ENCODE assay signal across 7 mouse cellular contexts in the genomic region with DNA sequence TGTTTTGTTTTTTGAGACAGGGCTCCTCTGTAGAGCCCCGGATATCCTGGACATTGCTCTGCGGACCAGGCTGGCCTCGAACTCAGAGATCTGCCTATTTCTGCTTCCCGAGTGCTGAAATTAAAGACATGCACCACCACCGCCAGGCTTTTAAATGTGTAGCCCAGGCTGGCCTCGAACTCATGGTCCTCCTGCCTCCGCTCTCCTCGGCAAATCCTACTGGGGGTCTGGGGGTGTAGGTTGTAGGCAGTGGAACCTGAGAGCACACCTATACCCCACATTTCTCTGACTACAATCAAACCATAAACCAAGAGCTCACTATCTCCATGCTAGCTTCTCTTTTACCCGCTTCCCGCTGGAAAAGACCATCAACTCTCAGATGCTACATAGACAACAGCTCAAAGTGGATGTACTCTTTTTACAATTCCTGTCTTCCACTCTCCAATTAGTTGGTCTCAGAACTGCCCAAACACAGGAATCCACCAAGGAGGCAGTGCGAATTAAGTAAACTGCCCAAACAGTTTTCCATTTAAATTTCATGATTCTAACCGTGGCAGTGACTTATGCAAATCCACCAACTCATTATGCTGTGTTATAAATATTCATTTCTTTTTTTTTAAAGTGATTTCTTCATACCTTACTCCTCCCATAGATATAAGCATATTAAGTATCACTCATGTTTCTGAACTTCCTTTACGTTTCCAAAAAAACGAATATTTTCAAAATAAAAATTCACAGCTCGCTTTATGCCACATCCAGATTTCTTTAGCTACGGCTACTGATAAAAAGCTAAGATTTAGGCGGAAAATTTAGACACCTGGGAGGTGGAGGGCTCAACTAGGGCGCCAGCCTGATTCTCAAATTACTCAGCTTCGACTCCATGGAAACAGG. TPM values are rescaled to one million over a fixed set of nuclear protein-coding genes. Genes with fewer than 3 reads are reported as not detected.
DNase-seq lines count a peak whose midpoint lies in the region; ATAC-seq and TF ChIP-seq lines count a peak whose summit lies in the region.

No protein-coding gene starts in this region.

- peak overlapping the region; percentile 71 for H3K4me2 ChIP-seq in lung, embryonic 15.5 days
- peak overlapping the region; percentile 75 for H3K4me2 ChIP-seq in intestine, postnatal 0 days (replicated peaks; ENCODE audit: low read depth)

- TF ChIP-seq CTCF in embryonic fibroblast, embryonic 13.5 days (IDR thresholded peaks at IDR 0.05; ENCODE audit: borderline replicate concordance, insufficient read depth, low read length) = no peak
- TF ChIP-seq CTCF in intestine, postnatal 0 days (IDR thresholded peaks at IDR 0.05; ENCODE audit: low read depth) = no peak
- no peak for TF ChIP-seq CTCF in olfactory bulb, adult 2 months (IDR thresholded peaks at IDR 0.05; ENCODE audit: insufficient read depth, low read depth, low read length)

- H3K4me1 ChIP-seq in lung, embryonic 15.5 days = peaks cover 30% of the 10 kb centered on the region
- H3K4me1 ChIP-seq in embryonic fibroblast, embryonic 13.5 days (ENCODE audit: control insufficient read depth, insufficient read depth, low read length) = peaks cover 8% of the 10 kb centered on the region
- H3K4me1 ChIP-seq in intestine, postnatal 0 days (replicated peaks; ENCODE audit: control insufficient read depth, insufficient read depth, low read length) = 0 out of 2 replicates have a peak, but pooled peaks cover 6% of the 10 kb centered on the region
- H3K4me1 ChIP-seq in olfactory bulb, adult 2 months (ENCODE audit: control insufficient read depth, insufficient read depth, low read length) = peaks cover 8% of the 10 kb centered on the region

- H3K9ac ChIP-seq in lung, embryonic 15.5 days = peak overlapping the region; percentile 84
- H3K9ac ChIP-seq in intestine, postnatal 0 days (ENCODE audit: low read depth, low read length) = peak overlapping the region; percentile 86

- no peaks in the 10 kb centered on the region for H3K9me3 ChIP-seq in lung, embryonic 15.5 days
- no peaks in the 10 kb centered on the region for H3K9me3 ChIP-seq in intestine, postnatal 0 days (ENCODE audit: control insufficient read depth)

- no peak for DNase-seq in lung, postnatal 36 days
- DNase-seq in embryo, embryonic 10.5 days (ENCODE audit: low spot score) = no peak

- TF ChIP-seq POLR2A in embryonic fibroblast, embryonic 13.5 days (IDR thresholded peaks at IDR 0.05; ENCODE audit: low read depth, low read length) = no peak
- no peak for TF ChIP-seq POLR2A in olfactory bulb, adult 2 months (IDR thresholded peaks at IDR 0.05; ENCODE audit: insufficient read depth, low read depth, low read length)

- H3K36me3 ChIP-seq in lung, embryonic 15.5 days = no peaks in the 10 kb centered on the region; the same call in 1 of the 2 replicates
- 0 out of 2 replicates have a peak, but pooled peaks cover 5% of the 10 kb centered on the region for H3K36me3 ChIP-seq in intestine, postnatal 0 days (ENCODE audit: control insufficient read depth, insufficient read depth)

- WGBS in lung, embryonic 15.5 days = 39% methylated on average over 19 of the region's 19 CpGs
- WGBS in intestine, postnatal 0 days = 37% methylated on average over 19 of the region's 19 CpGs
- 36% methylated on average over 19 of the region's 19 CpGs for WGBS in olfactory bulb, adult 2 months

- no peaks in the 10 kb centered on the region for H3K27me3 ChIP-seq in lung, embryonic 15.5 days
- no peaks in the 10 kb centered on the region for H3K27me3 ChIP-seq in intestine, postnatal 0 days (replicated peaks; ENCODE audit: control insufficient read depth, insufficient read depth, low read length)

- H3K4me3 ChIP-seq in lung, embryonic 15.5 days = peak overlapping the region; percentile 76
- H3K4me3 ChIP-seq in embryonic fibroblast, embryonic 13.5 days (ENCODE audit: insufficient read depth, low read length) = peak overlapping the region; percentile 97
- H3K4me3 ChIP-seq in intestine, postnatal 0 days (ENCODE audit: low read depth, low read length) = peak overlapping the region; percentile 79
- peak overlapping the region; percentile 57 for H3K4me3 ChIP-seq in olfactory bulb, adult 2 months (ENCODE audit: insufficient read depth, low read depth, low read length)

- peak overlapping the region; percentile 90 for H3K27ac ChIP-seq in lung, embryonic 15.5 days
- peak overlapping the region; percentile 55; the same call in 1 of the 2 replicates for H3K27ac ChIP-seq in embryonic fibroblast, embryonic 13.5 days (ENCODE audit: insufficient read depth, low read length)
- peak overlapping the region; percentile 91 for H3K27ac ChIP-seq in intestine, postnatal 0 days (ENCODE audit: low read depth, low read length)
- no peak overlapping the region for H3K27ac ChIP-seq in olfactory bulb, adult 2 months (ENCODE audit: insufficient read depth, low read depth, low read length)

- no peak for ATAC-seq in lung, embryonic 15.5 days (ENCODE audit: borderline replicate concordance, extremely low read depth, low FRiP score, low TSS enrichment)
- no peak for ATAC-seq in intestine, postnatal 0 days
- no peak for ATAC-seq in inflammation-experienced regulatory T-cells, adult 6 months

RNA-seq across cellular contexts. Expression of gene Gxylt1, which starts 0.9 kb away (rescaled TPM):
- polyA plus RNA-seq in lung, embryonic 15.5 days (2015; fragmentation: Nextera tagmentation; extraction: Ambion mirVana) = 13.6 and 14.4 TPM in 2 replicates
- polyA plus RNA-seq in embryonic fibroblast, embryonic 13.5 days (2011; ENCODE audit: insufficient read length, low read depth, missing spikeins) = 19.2 and 22.0 TPM in 2 replicates
- 4.9 and 5.5 TPM in 2 replicates for polyA plus RNA-seq in intestine, postnatal 0 days (2015; fragmentation: Nextera tagmentation; extraction: Ambion mirVana)
- polyA plus RNA-seq in olfactory bulb, adult 2 months (2012; ENCODE audit: insufficient read depth, insufficient read length, low replicate concordance, missing spikeins) = not detected in 2 replicates
- 1 to 10 TPM; 6.8 to 7.2 (median 7.0) TPM for polyA plus RNA-seq in inflammation-experienced regulatory T-cells, adult 6 months (2017; shearing (Covaris generic))
